Mouse (Mus musculus): ENCODE measurements around the gene Ctsh.
"Not testable (repeated sequence)": the region's sequence is repeated elsewhere in the genome, so short reads cannot be mapped to it uniquely, and the experiment has no call there.

The Ctsh gene

DNA sequence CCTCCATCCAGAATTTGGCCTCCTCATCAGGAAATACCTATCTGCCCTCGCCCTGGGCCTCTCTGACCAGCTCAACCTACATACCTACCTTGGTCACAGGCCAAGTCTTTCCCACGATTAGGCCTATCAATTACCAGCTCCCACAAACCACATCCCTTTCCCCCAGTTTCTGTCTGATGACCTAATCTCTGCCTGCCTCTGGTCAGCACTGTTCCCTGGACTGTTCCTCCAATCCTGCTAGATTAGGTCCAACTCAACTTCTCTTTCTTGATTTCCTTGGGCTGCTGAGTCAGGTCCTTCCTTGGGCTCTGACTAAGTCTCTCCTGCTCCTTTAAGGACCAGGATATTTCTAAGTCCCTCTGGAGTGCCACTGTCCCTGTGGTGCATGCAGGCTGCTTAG lies 13.4 kb downstream of the Ctsh start:
- Histone ChIP-seq H3K27me3 (ENCODE audit: insufficient read depth, low read length) (peaks cover 6% of the 10 kb centered on the region; the same call in 1 of the 2 replicates), H3K4me3 (replicated peaks; ENCODE audit: low read length) (no peak overlapping the region), H3K36me3 (ENCODE audit: insufficient read depth, low read length) (no peaks in the 10 kb centered on the region), H3K4me1 (replicated peaks; ENCODE audit: low read depth, low read length) (no peaks in the 10 kb centered on the region), H3K9me3 (ENCODE audit: low read length) (no peaks in the 10 kb centered on the region)
- TF ChIP-seq CTCF (conservative IDR thresholded peaks at IDR 0.05; ENCODE audit: low read length), result no peak
- TF ChIP-seq NANOG (IDR thresholded peaks at IDR 0.05; ENCODE audit: borderline replicate concordance, low read length), result no peak
- no peak for TF ChIP-seq POU5F1 (IDR thresholded peaks at IDR 0.05; ENCODE audit: borderline replicate concordance, low read length)

DNA sequence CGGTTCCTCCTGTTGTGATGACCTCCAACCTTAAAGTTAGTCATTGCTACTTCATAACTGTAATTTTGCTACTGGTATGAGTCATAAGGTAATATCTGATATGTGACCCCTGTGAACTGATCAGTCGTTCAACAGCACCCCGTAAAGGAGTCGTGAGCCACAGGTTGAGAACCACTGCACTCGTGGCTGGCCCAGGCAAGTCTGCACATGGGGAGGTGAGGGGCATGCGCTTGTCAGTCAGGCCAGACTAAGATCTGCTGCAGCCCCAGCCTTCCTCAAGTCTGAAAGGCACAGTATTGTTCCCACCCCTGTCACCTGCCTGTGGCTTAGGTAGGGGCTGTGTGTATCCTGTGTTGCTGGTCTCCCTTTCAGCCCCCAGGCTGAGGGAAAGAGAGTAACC lies 14.8 kb downstream of the Ctsh start:
- Histone ChIP-seq H3K27me3 (ENCODE audit: insufficient read depth, low read length) (peaks cover 10% of the 10 kb centered on the region; the same call in 1 of the 2 replicates), H3K36me3 (ENCODE audit: insufficient read depth, low read length) (no peaks in the 10 kb centered on the region), H3K4me1 (replicated peaks; ENCODE audit: low read depth, low read length) (no peaks in the 10 kb centered on the region), H3K4me3 (replicated peaks; ENCODE audit: low read length) (no peak overlapping the region), H3K9me3 (ENCODE audit: low read length) (no peaks in the 10 kb centered on the region)
- TF ChIP-seq POU5F1 (IDR thresholded peaks at IDR 0.05; ENCODE audit: borderline replicate concordance, low read length), result no peak
- TF ChIP-seq NANOG (IDR thresholded peaks at IDR 0.05; ENCODE audit: borderline replicate concordance, low read length), result no peak
- no peak for TF ChIP-seq CTCF (conservative IDR thresholded peaks at IDR 0.05; ENCODE audit: low read length)

DNA sequence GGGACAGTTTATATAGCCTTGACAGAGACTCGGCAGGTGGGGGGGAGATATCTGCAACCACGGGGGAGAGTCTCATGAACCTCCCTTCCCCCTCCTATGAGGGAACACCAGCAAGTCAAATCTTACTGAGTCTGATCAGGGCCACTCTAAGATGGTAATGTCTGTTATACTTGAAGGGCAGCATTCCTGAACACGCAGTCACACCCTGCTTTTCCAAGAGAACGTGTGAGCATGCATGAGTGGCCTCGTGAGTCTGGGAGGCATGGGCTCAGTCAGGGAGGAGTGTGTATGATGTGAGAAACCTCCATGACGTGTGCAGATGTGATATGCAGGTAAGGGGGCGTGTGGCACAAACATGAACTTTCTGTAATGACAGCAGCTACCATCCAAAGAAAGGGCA lies 15.5 kb downstream of the Ctsh start:
- Histone ChIP-seq H3K9me3 (ENCODE audit: low read length) (no peaks in the 10 kb centered on the region), H3K4me3 (replicated peaks; ENCODE audit: low read length) (no peak overlapping the region), H3K4me1 (replicated peaks; ENCODE audit: low read depth, low read length) (no peaks in the 10 kb centered on the region), H3K36me3 (ENCODE audit: insufficient read depth, low read length) (no peaks in the 10 kb centered on the region), H3K27me3 (ENCODE audit: insufficient read depth, low read length) (peaks cover 14% of the 10 kb centered on the region)
- TF ChIP-seq CTCF (conservative IDR thresholded peaks at IDR 0.05; ENCODE audit: low read length), result no peak
- TF ChIP-seq NANOG (IDR thresholded peaks at IDR 0.05; ENCODE audit: borderline replicate concordance, low read length), result no peak
- no peak for TF ChIP-seq POU5F1 (IDR thresholded peaks at IDR 0.05; ENCODE audit: borderline replicate concordance, low read length)

DNA sequence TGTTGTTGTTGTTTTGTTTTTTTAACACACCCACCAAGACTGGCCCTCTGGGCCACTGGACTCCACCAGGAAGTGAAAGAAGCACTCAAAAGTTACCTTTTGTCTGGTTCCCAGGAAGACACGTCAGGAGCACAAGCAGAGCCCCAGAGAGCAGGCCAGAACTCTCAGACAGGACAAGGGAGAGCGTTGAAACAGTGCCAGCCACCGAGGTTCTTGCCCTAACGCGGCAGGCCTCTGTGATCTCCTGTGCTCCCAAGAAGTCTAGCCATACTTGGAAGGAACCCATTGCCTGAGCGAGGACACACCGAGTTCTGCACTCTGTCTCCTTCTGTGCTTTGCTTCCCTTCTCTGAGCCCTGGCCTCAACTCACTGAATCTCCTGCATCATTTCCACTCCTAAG lies 16.2 kb downstream of the Ctsh start:
- Histone ChIP-seq H3K36me3 (ENCODE audit: insufficient read depth, low read length) (no peaks in the 10 kb centered on the region), H3K9me3 (ENCODE audit: low read length) (no peaks in the 10 kb centered on the region), H3K4me1 (replicated peaks; ENCODE audit: low read depth, low read length) (no peaks in the 10 kb centered on the region), H3K27me3 (ENCODE audit: insufficient read depth, low read length) (peaks cover 14% of the 10 kb centered on the region), H3K4me3 (replicated peaks; ENCODE audit: low read length) (no peak overlapping the region)
- TF ChIP-seq NANOG (IDR thresholded peaks at IDR 0.05; ENCODE audit: borderline replicate concordance, low read length) (no peak), POU5F1 (IDR thresholded peaks at IDR 0.05; ENCODE audit: borderline replicate concordance, low read length) (no peak), CTCF (conservative IDR thresholded peaks at IDR 0.05; ENCODE audit: low read length) (no peak)

DNA sequence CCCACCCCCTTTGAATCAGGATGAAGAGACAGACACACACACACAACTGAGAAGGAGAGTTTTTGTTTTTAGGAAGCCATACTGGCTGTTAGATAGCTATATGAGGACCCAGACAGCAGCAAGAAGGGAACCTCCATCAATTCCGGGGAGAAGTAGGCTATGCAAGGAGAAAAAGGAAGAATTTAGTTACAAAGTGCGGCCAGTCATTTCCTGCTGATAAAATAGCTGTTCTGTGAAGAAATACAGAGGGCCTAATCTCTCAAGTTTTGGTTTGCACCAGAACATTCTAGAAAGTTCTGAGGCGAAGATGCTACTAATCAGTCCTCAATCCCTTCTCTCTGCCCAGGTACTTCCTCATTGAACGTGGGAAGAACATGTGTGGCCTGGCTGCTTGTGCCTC lies 21.4 kb downstream of the Ctsh start:
- H3K36me3 ChIP-seq (ENCODE audit: insufficient read depth, low read length), result no peaks in the 10 kb centered on the region
- peaks cover 10% of the 10 kb centered on the region for H3K27me3 ChIP-seq (ENCODE audit: insufficient read depth, low read length)
- H3K4me1 ChIP-seq (replicated peaks; ENCODE audit: low read depth, low read length), result no peaks in the 10 kb centered on the region
- H3K4me3 ChIP-seq (replicated peaks; ENCODE audit: low read length), result no peak overlapping the region
- no peaks in the 10 kb centered on the region for H3K9me3 ChIP-seq (ENCODE audit: low read length)
- no peak for TF ChIP-seq CTCF (conservative IDR thresholded peaks at IDR 0.05; ENCODE audit: low read length)
- no peak for TF ChIP-seq POU5F1 (IDR thresholded peaks at IDR 0.05; ENCODE audit: borderline replicate concordance, low read length)
- no peak for TF ChIP-seq NANOG (IDR thresholded peaks at IDR 0.05; ENCODE audit: borderline replicate concordance, low read length)

DNA sequence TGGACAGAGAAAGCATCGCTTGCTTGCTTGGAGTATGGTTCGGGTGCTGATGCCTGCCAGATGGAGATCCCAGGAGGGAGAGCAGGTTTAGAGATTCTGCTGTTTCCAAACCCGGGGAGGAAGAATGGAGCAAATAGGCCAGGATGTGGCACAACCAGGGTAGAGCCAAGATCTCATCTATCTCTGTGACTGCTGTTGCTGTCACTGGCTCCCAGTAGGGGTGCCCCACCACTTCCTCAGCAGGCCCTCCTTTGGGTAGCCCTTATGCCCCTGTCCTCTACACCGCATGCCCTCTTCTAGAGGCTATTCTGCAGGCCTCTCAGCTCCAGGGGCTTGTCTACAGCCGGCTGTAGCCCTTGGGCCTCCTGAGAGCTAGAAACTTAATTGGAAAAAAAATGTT lies 22.2 kb downstream of the Ctsh start:
- no peak overlapping the region for H3K4me3 ChIP-seq (replicated peaks; ENCODE audit: low read length)
- no peaks in the 10 kb centered on the region for H3K36me3 ChIP-seq (ENCODE audit: insufficient read depth, low read length)
- H3K27me3 ChIP-seq (ENCODE audit: insufficient read depth, low read length), result peaks cover 10% of the 10 kb centered on the region
- H3K4me1 ChIP-seq (replicated peaks; ENCODE audit: low read depth, low read length), result no peaks in the 10 kb centered on the region
- no peaks in the 10 kb centered on the region for H3K9me3 ChIP-seq (ENCODE audit: low read length)
- TF ChIP-seq NANOG (IDR thresholded peaks at IDR 0.05; ENCODE audit: borderline replicate concordance, low read length), result no peak
- no peak for TF ChIP-seq POU5F1 (IDR thresholded peaks at IDR 0.05; ENCODE audit: borderline replicate concordance, low read length)
- TF ChIP-seq CTCF (conservative IDR thresholded peaks at IDR 0.05; ENCODE audit: low read length), result no peak

DNA sequence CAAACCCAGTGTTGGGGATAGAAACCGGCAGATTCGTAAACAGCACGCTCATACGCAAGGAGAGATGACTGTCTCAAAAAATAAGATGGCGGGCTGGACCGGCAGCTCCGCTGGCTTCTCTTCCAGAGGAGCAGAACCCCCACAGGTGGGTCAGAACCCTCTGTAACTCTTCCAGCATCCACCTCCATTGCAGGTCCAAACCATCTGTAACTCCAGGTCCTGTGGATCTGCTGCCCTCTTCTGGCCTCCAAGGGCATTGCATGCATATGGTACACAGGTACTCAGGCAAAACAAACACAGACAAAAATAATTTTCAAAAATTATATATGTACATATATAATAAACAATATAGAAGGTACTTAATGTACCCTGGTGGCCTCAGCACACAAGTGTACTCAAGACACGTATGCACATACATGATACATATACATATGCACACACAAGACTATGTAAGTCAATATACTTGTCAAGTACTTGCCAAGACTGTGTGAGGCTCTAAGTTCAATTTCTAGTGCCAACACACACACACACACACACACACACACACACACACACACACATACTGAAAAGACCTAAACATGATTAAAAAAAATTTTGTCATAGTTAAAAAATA lies 23.0 kb downstream of the Ctsh start:
- Histone ChIP-seq H3K4me1 (replicated peaks; ENCODE audit: low read depth, low read length) (no peaks in the 10 kb centered on the region), H3K36me3 (ENCODE audit: insufficient read depth, low read length) (no peaks in the 10 kb centered on the region), H3K27me3 (ENCODE audit: insufficient read depth, low read length) (peaks cover 10% of the 10 kb centered on the region), H3K9me3 (ENCODE audit: low read length) (no peaks in the 10 kb centered on the region), H3K4me3 (replicated peaks; ENCODE audit: low read length) (no peak overlapping the region)
- TF ChIP-seq POU5F1 (IDR thresholded peaks at IDR 0.05; ENCODE audit: borderline replicate concordance, low read length) (no peak), CTCF (conservative IDR thresholded peaks at IDR 0.05; ENCODE audit: low read length) (peak; percentile 84)

DNA sequence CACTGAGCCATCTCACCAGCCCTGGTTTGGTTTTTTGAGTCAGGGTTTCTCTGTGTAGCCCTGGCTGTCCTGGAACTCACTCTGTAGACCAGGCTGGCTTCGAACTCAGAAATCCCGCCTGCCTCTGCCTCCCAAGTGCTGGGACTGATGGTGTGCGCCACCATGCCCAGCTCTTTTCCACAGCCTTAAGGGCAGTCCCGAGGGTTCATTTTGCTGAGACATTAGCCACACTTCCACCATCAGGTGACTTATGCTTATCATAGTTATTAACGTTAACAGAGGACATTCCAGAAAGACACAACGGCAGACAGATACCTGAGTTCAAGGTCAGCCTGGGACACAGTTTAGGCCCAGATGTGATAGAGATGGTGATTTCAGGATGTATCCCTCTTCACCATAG lies 28.0 kb downstream of the Ctsh start:
- H3K9me3 ChIP-seq (ENCODE audit: low read length); H3K4me1 ChIP-seq (replicated peaks; ENCODE audit: low read depth, low read length); H3K4me3 ChIP-seq (replicated peaks; ENCODE audit: low read length); H3K27me3 ChIP-seq (ENCODE audit: insufficient read depth, low read length): not testable (repeated sequence)
- H3K36me3 ChIP-seq (ENCODE audit: insufficient read depth, low read length), result peaks cover 13% of the 10 kb centered on the region

DNA sequence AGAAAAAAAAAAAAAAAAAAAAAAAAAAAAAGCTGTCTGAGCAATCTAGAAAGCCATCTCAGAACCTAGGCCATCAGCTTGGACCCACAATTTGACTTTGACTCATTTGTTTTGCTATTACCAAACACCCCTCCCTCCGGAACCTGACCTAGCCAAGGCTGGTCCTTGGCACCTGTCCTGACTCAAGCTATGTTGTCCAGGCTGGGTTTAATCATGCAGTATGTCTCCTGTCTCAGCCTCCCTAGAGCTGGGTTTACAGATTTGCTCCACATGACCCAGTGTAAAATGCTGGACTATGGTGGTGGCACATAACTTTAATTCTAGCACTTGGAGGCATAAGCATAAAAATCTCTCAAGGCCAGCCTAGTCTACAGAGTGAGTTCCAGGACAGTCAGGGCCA lies 29.0 kb downstream of the Ctsh start:
- H3K27me3 ChIP-seq (ENCODE audit: insufficient read depth, low read length), result no peaks in the 10 kb centered on the region
- TF ChIP-seq POU5F1 (IDR thresholded peaks at IDR 0.05; ENCODE audit: borderline replicate concordance, low read length), result no peak
- TF ChIP-seq CTCF (conservative IDR thresholded peaks at IDR 0.05; ENCODE audit: low read length), result no peak
- no peak for TF ChIP-seq NANOG (IDR thresholded peaks at IDR 0.05; ENCODE audit: borderline replicate concordance, low read length)
- no peaks in the 10 kb centered on the region for H3K9me3 ChIP-seq (ENCODE audit: low read length)
- peaks cover 2% of the 10 kb centered on the region; the same call in 1 of the 2 replicates for H3K4me1 ChIP-seq (replicated peaks; ENCODE audit: low read depth, low read length)
- H3K36me3 ChIP-seq (ENCODE audit: insufficient read depth, low read length), result peaks cover 17% of the 10 kb centered on the region
- no peak overlapping the region for H3K4me3 ChIP-seq (replicated peaks; ENCODE audit: low read length)
